Mouse (Mus musculus) frontal cortex, postnatal 25 days (tissue): ENCODE results near the gene Jpt1.
"Not testable (repeated sequence)": the region's sequence is repeated elsewhere in the genome, so short reads cannot be mapped to it uniquely, and the experiment has no call there.

Source experiments
- DNase-seq, 2 experiments: peaks; one replicate each; pipeline ENCODE4 v3.0.0; 2022; ENCODE audit warnings: low spot score in 2 of 2

Gene Jpt1

DNA sequence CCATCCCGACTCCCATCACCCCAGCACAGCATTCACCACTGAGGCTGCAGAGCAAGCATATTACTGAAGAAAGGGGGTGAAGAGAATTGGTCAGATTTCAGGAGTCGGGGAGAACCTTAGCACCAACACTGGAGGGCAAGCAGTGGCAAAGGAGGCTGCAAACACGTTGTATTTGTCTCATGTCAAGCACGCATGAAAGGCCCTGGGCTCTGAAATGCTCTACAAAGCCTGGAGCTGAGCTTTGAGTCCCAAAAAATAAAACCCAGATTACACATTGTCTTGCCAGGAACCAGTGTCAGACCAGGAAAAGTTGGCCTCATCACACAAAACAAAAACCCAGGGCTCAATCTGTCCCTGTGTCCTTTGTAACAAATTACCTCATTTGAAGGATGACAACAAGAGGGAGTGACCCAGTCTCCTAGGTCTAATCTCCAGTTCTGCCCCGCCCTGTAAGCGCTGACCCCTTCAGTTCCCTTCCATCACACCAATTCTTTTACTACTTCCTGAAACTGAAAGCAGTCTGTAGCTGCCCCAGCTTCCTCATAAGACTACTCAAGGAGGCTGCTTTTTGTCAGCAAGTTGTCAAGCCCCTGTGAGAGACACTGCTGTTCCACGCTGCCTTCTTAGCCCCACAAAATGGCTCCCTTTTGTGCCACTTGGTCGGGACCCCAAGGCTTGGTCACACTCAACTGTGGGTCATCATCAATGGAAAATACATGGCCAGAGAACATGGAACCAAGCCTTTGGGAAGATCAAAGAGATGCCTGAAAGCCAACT, 1.6 kb downstream of the Jpt1 start:
- no peak for DNase-seq

- no peak for DNase-seq
Observed at GRCm38 (mm10) chr11:115512004-115512403, 2.2 kb downstream of the Jpt1 start.

DNA sequence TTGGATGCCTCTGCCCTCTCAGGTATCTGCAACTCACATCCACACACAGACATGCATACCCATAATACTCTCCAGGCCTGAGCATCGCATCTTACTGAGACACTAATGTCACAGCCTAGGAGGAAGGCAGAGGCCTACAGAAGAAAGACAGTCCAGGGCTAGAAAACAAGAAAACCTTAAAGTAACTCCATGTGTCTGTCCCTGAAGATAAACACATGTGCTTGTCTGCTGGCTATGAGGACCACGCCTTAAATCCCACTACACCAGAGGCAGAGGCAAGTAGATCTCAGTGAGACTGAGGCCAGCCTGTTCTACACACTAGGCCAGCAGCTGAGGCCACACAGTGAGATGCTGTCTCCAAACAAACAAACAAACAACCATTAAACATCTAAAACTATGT, 3.1 kb downstream of the Jpt1 start:
- DNase-seq: no peak

DNA sequence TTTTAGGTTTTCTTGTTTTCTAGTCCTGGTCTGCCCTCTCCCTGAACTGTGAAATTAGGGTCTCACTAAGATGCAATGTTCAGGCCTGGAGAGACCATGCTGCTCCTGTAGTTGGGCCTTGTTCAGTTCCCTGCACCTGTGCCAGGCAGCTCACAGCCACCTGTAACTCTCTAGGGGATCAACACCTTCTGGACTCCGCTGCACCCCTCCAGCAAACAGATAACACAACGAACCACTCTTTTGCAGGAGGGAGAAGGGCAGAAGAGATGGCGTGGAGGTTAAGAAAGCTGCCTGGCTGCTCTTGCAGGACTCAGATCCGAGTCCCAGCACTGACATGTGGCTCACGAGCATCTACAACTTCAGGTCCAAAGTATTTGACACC, 3.7 kb downstream of the Jpt1 start:
- no peak for DNase-seq

- no peak for DNase-seq
Observed at GRCm38 (mm10) chr11:115509773-115510506, 4.2 kb downstream of the Jpt1 start.

DNA sequence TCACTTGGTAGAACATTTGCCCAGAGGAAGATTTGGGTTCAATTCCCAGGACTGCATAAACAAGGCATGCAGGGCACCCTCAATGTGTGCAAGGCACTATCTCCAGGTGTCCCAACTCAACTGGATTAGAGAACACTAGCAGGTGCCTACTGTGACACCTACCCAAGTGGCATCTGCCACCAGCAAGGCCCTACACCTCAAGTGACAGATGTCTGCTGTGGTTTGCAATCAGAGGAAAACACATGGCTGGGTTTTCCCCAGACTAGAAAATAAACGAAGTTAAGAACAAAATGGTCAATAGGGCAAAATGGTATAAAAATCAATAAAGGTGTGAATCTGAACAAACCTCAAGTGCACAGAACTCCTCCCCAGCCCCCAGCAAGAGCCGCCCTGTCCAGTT, 6.1 kb downstream of the Jpt1 start:
- DNase-seq: no peak

- no peak for DNase-seq
Observed at GRCm38 (mm10) chr11:115506586-115506985, 7.6 kb downstream of the Jpt1 start.

GRCm38 (mm10) chr11:115502636-115503035, 11.6 kb downstream of the Jpt1 start:
- no peak for DNase-seq

DNA sequence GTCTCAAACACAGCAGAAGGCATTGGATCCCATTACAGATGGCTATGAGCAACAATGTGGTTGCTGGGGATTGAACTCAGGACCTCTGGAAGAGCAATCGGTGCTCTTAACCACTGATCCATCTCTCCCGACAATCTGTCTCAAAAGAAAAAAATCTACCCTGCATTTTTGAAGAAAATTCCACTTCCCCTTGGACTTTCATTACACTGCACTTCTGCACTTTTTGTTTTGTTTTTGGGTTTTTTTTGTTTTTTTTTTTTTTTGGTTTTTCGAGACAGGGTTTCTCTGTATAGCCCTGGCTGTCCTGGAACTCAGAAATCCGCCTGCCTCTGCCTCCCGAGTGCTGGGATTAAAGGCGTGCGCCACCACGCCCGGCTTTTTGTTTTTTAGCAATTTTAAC, 17.6 kb downstream of the Jpt1 start:
- not testable (repeated sequence) for DNase-seq

DNA sequence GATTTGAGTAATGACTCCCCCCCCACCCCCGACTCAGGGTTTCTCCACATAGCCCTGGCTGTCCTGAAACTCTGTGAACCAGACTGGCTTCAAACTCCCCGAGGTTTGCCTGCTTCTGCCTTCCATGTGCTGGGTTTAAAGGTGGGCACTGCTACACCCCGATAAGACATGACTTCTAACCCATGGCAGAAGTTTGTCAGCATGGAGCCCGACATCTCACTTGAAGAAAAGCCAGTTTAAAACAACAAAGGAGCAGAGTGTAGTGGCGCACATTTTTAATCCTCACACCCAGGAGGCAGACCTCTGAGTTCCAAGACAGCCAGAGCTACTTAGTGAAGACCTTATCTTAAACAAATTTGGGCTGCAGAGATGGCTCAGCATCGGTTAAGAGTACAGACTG, 21.8 kb downstream of the Jpt1 start:
- DNase-seq: no peak

GRCm38 (mm10) chr11:115491356-115492083, 22.7 kb downstream of the Jpt1 start, which contains the start of gene Nt5c:
Gene Nt5c, minus strand, starts transcription at chr11:115491862.
- DNase-seq: peak; percentile 64 to 69

GRCm38 (mm10) chr11:115490441-115491355, 23.5 kb downstream of the Jpt1 start:
- DNase-seq: no peak

DNA sequence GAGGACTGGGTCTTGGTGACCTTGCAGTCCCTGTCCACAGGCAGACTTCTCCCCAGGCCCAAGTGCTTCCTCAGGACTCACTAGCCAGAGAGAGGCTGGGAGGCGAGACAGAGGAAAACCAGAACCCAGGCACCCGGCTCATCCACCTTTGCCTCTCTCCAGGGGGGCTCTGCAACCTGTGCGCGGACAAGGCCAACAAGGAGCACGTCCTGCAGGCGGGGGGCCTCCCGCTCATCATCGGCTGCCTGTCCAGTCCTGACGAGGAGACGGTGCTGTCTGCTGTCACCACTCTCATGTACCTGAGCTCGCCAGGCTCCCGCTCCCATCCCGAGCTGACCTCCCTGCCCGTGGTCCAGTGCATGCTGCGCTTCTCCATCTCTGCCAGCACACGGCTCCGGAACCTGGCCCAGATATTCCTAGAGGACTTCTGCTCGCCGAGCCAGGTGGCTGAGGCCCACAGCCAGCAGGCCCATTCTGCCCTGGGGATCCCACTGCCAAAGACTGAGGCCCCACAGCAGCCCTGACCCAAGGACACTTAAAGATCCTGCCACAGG, 25.6 kb downstream of the Jpt1 start:
- DNase-seq: no peak

DNA sequence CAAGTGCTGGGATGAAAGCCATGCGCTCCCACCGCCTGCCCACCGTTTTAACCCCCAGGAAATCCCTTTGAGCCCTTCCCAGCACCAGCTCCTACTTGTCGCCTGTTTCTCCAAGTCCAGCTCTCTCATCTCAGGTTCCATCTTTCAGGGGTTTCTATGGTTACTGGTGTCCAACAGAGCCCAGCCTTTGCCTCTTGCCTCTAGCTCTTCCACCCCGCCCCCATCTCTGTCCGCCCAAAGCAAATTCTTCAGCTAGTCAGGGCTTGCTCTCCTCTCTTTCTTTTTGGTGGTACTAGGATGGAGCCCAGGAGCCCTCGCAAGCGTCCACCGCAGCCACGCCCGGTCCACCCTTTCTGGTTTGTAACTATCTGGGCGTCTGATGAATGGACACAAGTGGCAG, 29.0 kb downstream of the Jpt1 start:
- DNase-seq: no peak

DNA sequence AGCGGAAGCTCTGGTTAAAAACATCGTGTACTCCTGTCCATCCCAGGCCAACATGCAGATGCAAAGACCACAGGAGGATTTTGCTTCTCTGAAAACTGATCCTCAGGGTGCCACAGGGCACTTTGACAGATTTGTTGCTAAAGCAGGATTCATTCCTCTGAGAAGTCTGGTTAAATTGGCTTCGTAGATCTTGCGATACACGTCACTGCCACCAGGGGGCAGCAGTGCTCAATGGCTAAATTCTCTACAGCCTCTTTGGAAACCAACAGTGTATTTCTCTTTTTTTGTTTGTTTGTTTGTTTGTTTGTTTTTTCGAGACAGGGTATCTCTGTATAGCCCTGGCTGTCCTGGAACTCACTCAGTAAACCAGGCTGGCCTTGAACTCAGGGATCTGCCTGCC, 30.5 kb downstream of the Jpt1 start:
- DNase-seq: peak; percentile 80 to 81

- DNase-seq: no peak
Observed at GRCm38 (mm10) chr11:115483278-115483677, 30.9 kb downstream of the Jpt1 start.

GRCm38 (mm10) chr11:115481553-115482259, 32.5 kb downstream of the Jpt1 start:
- DNase-seq: no peak

GRCm38 (mm10) chr11:115478296-115478938, 35.8 kb downstream of the Jpt1 start:
- DNase-seq: no peak

- not testable (repeated sequence) for DNase-seq
Observed at GRCm38 (mm10) chr11:115477388-115477787, 36.8 kb downstream of the Jpt1 start.

DNA sequence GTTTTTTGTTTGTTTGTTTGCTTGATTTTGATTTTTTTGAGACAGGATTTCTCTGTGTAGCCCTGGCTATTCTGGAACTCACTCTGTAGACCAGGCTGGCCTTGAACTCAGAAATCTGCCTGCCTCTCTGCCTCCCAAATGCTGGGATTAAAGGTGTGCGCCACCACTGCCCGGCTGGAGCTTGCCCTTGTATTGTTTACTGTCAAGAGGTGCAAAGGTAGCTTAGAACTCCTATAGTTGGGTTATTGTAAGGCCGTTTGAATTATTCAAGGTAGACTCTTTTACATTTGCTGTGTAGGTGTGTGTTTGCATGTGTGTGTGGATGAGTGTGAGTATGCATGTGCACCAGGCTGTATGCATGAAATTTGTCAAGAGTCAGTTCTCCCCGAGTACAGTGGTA, 37.6 kb downstream of the Jpt1 start:
- DNase-seq: not testable (repeated sequence)
